ENCODE assay signal across 12 mouse cellular contexts in genomic region chr4:127354506-127355485, GRCm38 (mm10). TPM values are rescaled to one million over a fixed set of nuclear protein-coding genes. Genes with fewer than 3 reads are reported as not detected.
A peak's percentile ranks its signal among the peaks of the same experiment; 100 is the strongest.
DNase-seq lines count a peak whose midpoint lies in the region; ATAC-seq and TF ChIP-seq lines count a peak whose summit lies in the region.
"Had no signal": no experiment of that assay in that cellular context is flagged by ENCODE, and none has a peak within 500 bp of the region (broad histone marks: within the 10 kb centered on the region; RNA-seq: fewer than 3 reads in every experiment).

No protein-coding gene starts in this region.

- no peak for ATAC-seq in midbrain, embryonic 15.5 days (replicated peaks)
- ATAC-seq: forebrain, embryonic 15.5 days; liver, postnatal 0 days had no signal

- H3K4me1 ChIP-seq in E14TG2a.4 (replicated peaks; ENCODE audit: low read depth, low read length), result peaks cover 82% of the 10 kb centered on the region
- H3K4me1 ChIP-seq in midbrain, embryonic 15.5 days, result peaks cover 5% of the 10 kb centered on the region
- H3K4me1 ChIP-seq: forebrain, embryonic 15.5 days had no signal

- H3K27me3 ChIP-seq in E14TG2a.4 (ENCODE audit: insufficient read depth, low read length), result 0 out of 2 replicates have a peak, but pooled peaks cover 3% of the 10 kb centered on the region
- 0 out of 2 replicates have a peak, but pooled peaks cover 3% of the 10 kb centered on the region for H3K27me3 ChIP-seq in midbrain, embryonic 15.5 days (replicated peaks)
- H3K27me3 ChIP-seq: forebrain, embryonic 15.5 days had no signal

- H3K36me3 ChIP-seq in E14TG2a.4 (ENCODE audit: insufficient read depth, low read length), result peaks cover 47% of the 10 kb centered on the region
- H3K36me3 ChIP-seq in midbrain, embryonic 15.5 days (replicated peaks), result no peaks in the 10 kb centered on the region
- H3K36me3 ChIP-seq: forebrain, embryonic 15.5 days; G1E had no signal

- H3K4me3 ChIP-seq in E14TG2a.4 (replicated peaks; ENCODE audit: low read length), result peak overlapping the region; percentile 62; the same call in 1 of the 2 replicates
- H3K4me3 ChIP-seq in midbrain, embryonic 15.5 days, result no peak overlapping the region
- H3K4me3 ChIP-seq: forebrain, embryonic 15.5 days had no signal

- 72% methylated on average over 15 of the region's 15 CpGs for WGBS in midbrain, embryonic 15.5 days

- no peak overlapping the region for H3K4me2 ChIP-seq in midbrain, embryonic 15.5 days
- H3K4me2 ChIP-seq: forebrain, embryonic 15.5 days had no signal

- H3K9me3 ChIP-seq in E14TG2a.4 (ENCODE audit: low read length), result no peaks in the 10 kb centered on the region
- H3K9me3 ChIP-seq in midbrain, embryonic 15.5 days, result no peaks in the 10 kb centered on the region
- H3K9me3 ChIP-seq: forebrain, embryonic 15.5 days had no signal

- peak; percentile 26 for DNase-seq in layer of hippocampus, adult 11-12 months (ENCODE audit: low spot score)
- DNase-seq in layer of hippocampus, postnatal 10 days (ENCODE audit: low spot score in 2 of 2), result no peak
- peak; percentile 54 to 65 for DNase-seq in adrenal gland, postnatal 36 days
- DNase-seq in kidney, postnatal 10 days, result peak; percentile 71
- no peak for DNase-seq in right cerebral cortex, postnatal 25 days
- DNase-seq: liver, postnatal 0 days had no signal

- no peak overlapping the region for H3K9ac ChIP-seq in midbrain, embryonic 15.5 days
- H3K9ac ChIP-seq: forebrain, embryonic 15.5 days; liver, postnatal 0 days had no signal

- TF ChIP-seq CTCF in E14TG2a.4 (conservative IDR thresholded peaks at IDR 0.05; ENCODE audit: low read length), result no peak

- H3K27ac ChIP-seq in midbrain, embryonic 15.5 days, result no peak overlapping the region
- H3K27ac ChIP-seq: forebrain, embryonic 15.5 days had no signal

RNA-seq across cellular contexts. Expression of gene Gjb4, which starts 0.9 kb away (rescaled TPM):
- total RNA-seq in layer of hippocampus, postnatal 10 days (2021), result not detected
- not detected for total RNA-seq in adrenal gland, postnatal 36 days (2021)
- 0.11 and 0.15 TPM in 2 replicates for polyA plus RNA-seq in midbrain, embryonic 15.5 days (2015; fragmentation: Nextera tagmentation; extraction: Ambion mirVana)
- total RNA-seq: hematopoietic stem cell, adult 5-6 weeks had no signal
- polyA plus RNA-seq: forebrain, embryonic 15.5 days; G1E; liver, postnatal 0 days; thymus, postnatal 0 days had no signal

RNA-seq across cellular contexts. Expression of gene Gjb5, which starts 3.2 kb away (rescaled TPM):
- not detected for total RNA-seq in layer of hippocampus, postnatal 10 days (2021)
- under 1 TPM; 0.36 to 0.40 TPM for total RNA-seq in adrenal gland, postnatal 36 days (2021)
- polyA plus RNA-seq in midbrain, embryonic 15.5 days (2015; fragmentation: Nextera tagmentation; extraction: Ambion mirVana), result 0.10 and 0.13 TPM in 2 replicates
- total RNA-seq: hematopoietic stem cell, adult 5-6 weeks had no signal
- polyA plus RNA-seq: forebrain, embryonic 15.5 days; G1E had no signal

RNA-seq across cellular contexts. Expression of gene Gjb3, which starts 24.2 kb away (rescaled TPM):
- under 1 TPM; 0.64 to 0.80 TPM for total RNA-seq in layer of hippocampus, postnatal 10 days (2021)
- total RNA-seq in adrenal gland, postnatal 36 days (2021), result not detected
- 0.17 TPM in 1 of 2 replicates, not detected in the other for polyA plus RNA-seq in midbrain, embryonic 15.5 days (2015; fragmentation: Nextera tagmentation; extraction: Ambion mirVana)
- total RNA-seq: G1E had no signal
- polyA plus RNA-seq: forebrain, embryonic 15.5 days; G1E had no signal

RNA-seq across cellular contexts. Expression of gene Gja4, which starts 41.0 kb away (rescaled TPM):
- 10 to 100 TPM; 10.7 to 11.1 TPM for total RNA-seq in layer of hippocampus, postnatal 10 days (2021)
- 1 to 10 TPM; 4.5 to 4.7 TPM for total RNA-seq in adrenal gland, postnatal 36 days (2021)
- polyA plus RNA-seq in midbrain, embryonic 15.5 days (2015; fragmentation: Nextera tagmentation; extraction: Ambion mirVana), result 21.0 and 23.1 TPM in 2 replicates
- total RNA-seq: hematopoietic stem cell, adult 5-6 weeks had no signal
- polyA plus RNA-seq: G1E had no signal

Comparison
In these comparisons a context has a peak if more than half of its experiments do, and no peak if none do; other contexts are left out.
1. DNase-seq: peak in layer of hippocampus, adult 11-12 months (single experiment), adrenal gland, postnatal 36 days (2 of 2) and kidney, postnatal 10 days (single experiment); none in layer of hippocampus, postnatal 10 days (0 of 2) and right cerebral cortex, postnatal 25 days (single experiment).